Mouse (Mus musculus) brain, embryonic 14.5 days (tissue): Measurements from ENCODE around the gene Mrpl4. TPM values are rescaled to one million over a fixed set of nuclear protein-coding genes. Genes with fewer than 3 reads are reported as not detected.

Source experiments
- DNase-seq: peaks from one replicate; pipeline ENCODE4 v3.0.0-alpha.2; 2011; ENCODE audit warnings: low read depth
- CTCF ChIP-seq: fragments of 200-500 bp; IDR thresholded peaks from 2 replicates; pipeline ENCODE4 v1.5.1; 2012; ENCODE audit warnings: inconsistent platforms, mild to moderate bottlenecking, moderate library complexity, borderline replicate concordance; ENCODE audit not compliant: insufficient read depth, insufficient read length; ENCODE audit errors: extremely low read depth
- POLR2A ChIP-seq: fragments of 200-500 bp; IDR thresholded peaks from 2 replicates; pipeline ENCODE4 v1.6.1; 2012; ENCODE audit warnings: mild to moderate bottlenecking, inconsistent platforms, borderline replicate concordance; ENCODE audit not compliant: poor library complexity, insufficient read depth, insufficient read length, severe bottlenecking; ENCODE audit errors: extremely low read depth
- polyA plus RNA-seq: library from polyadenylated mRNA; depleted of rRNA; stranded (reverse); fragments of >200 nt; gene quantifications from 2 replicates; pipeline ENCODE4 v1.2.3, GENCODE M21; 2012

The Mrpl4 gene
- polyA plus RNA-seq, 1 experiment = 81.1 TPM

- TF ChIP-seq POLR2A (no peak), CTCF (no peak)
- no peak for DNase-seq
These were observed 20.2 kb downstream of the Mrpl4 start for GRCm38 (mm10) chr9:21022726-21023125.

- DNase-seq = no peak
- TF ChIP-seq POLR2A (no peak), CTCF (no peak)
These were observed 22.8 kb downstream of the Mrpl4 start for GRCm38 (mm10) chr9:21025258-21025810.

- no peak for TF ChIP-seq POLR2A
- no peak for TF ChIP-seq CTCF
These were observed 24.3 kb downstream of the Mrpl4 start for GRCm38 (mm10) chr9:21026849-21027248.

GRCm38 (mm10) chr9:21027774-21028290, 25.3 kb downstream of the Mrpl4 start:
- DNase-seq = no peak

More at GRCm38 (mm10) chr9:21026849-21027248, 24.3 kb downstream of the Mrpl4 start:
- no peak for DNase-seq

GRCm38 (mm10) chr9:21028560-21029110, 26.1 kb downstream of the Mrpl4 start:
- TF ChIP-seq CTCF = no peak
- DNase-seq = no peak

More at GRCm38 (mm10) chr9:21027774-21028290, 25.3 kb downstream of the Mrpl4 start:
- TF ChIP-seq CTCF (no peak), POLR2A (no peak)

- TF ChIP-seq CTCF = peak; percentile 83
- no peak for TF ChIP-seq POLR2A
- peak; percentile 63 for DNase-seq
These were observed 26.9 kb downstream of the Mrpl4 start, which contains the start of gene Icam4 for GRCm38 (mm10) chr9:21029291-21030054. TSS of gene Icam4 (plus strand) at chr9:21029373.

- no peak for TF ChIP-seq POLR2A
- TF ChIP-seq CTCF = no peak
- no peak for DNase-seq
These were observed 27.6 kb downstream of the Mrpl4 start for GRCm38 (mm10) chr9:21030055-21030600.

- TF ChIP-seq CTCF = peak; percentile 59; the same call in 1 of the 2 replicates
- TF ChIP-seq POLR2A = no peak
- DNase-seq = peak; percentile 89
These were observed 28.3 kb downstream of the Mrpl4 start for GRCm38 (mm10) chr9:21030781-21031250.

- TF ChIP-seq CTCF = no peak
- DNase-seq = peak; percentile 71
These were observed 28.8 kb downstream of the Mrpl4 start for GRCm38 (mm10) chr9:21031251-21031895.

GRCm38 (mm10) chr9:21031896-21032351, 29.4 kb downstream of the Mrpl4 start, which contains the start of gene Icam5:
TSS of gene Icam5 (plus strand) at chr9:21032073.
- DNase-seq = peak; percentile 48
- TF ChIP-seq POLR2A = no peak
- TF ChIP-seq CTCF = no peak

GRCm38 (mm10) chr9:21032491-21032890, 30.0 kb downstream of the Mrpl4 start:
- TF ChIP-seq CTCF = no peak
- no peak for TF ChIP-seq POLR2A
- DNase-seq = no peak
